22 mouse cellular contexts compared by ENCODE assay signal in genomic region chr6:20493742-20494303, GRCm38 (mm10).
DNase-seq lines count a peak whose midpoint lies in the region; ATAC-seq lines count a peak whose summit lies in the region.
"Had no signal": no experiment of that assay in that cellular context is flagged by ENCODE, and none has a peak within 500 bp of the region (broad histone marks: within the 10 kb centered on the region; RNA-seq: fewer than 3 reads in every experiment).

No protein-coding gene starts in this region.

- H3K4me3 ChIP-seq in forebrain, embryonic 11.5 days (ENCODE audit: low read depth, low read length), result no peak overlapping the region
- no peak overlapping the region for H3K4me3 ChIP-seq in forebrain, embryonic 10.5 days
- H3K4me3 ChIP-seq in embryonic facial prominence, embryonic 14.5 days (ENCODE audit: low read depth, low read length), result no peak overlapping the region
- no peak overlapping the region for H3K4me3 ChIP-seq in forebrain, embryonic 14.5 days (ENCODE audit: low read depth, low read length)
- H3K4me3 ChIP-seq: heart, embryonic 10.5 days; hindbrain, embryonic 12.5 days had no signal

- H3K36me3 ChIP-seq in forebrain, embryonic 11.5 days (ENCODE audit: control insufficient read depth, insufficient read depth, low read length), result no peaks in the 10 kb centered on the region
- no peaks in the 10 kb centered on the region for H3K36me3 ChIP-seq in forebrain, embryonic 10.5 days (replicated peaks)
- H3K36me3 ChIP-seq in embryonic facial prominence, embryonic 14.5 days (ENCODE audit: control insufficient read depth, insufficient read depth, low read length), result no peaks in the 10 kb centered on the region
- no peaks in the 10 kb centered on the region for H3K36me3 ChIP-seq in forebrain, embryonic 14.5 days (ENCODE audit: control insufficient read depth, insufficient read depth, low read length)
- H3K36me3 ChIP-seq: heart, embryonic 10.5 days; hindbrain, embryonic 12.5 days had no signal

- no peaks in the 10 kb centered on the region for H3K27me3 ChIP-seq in forebrain, embryonic 11.5 days (ENCODE audit: control insufficient read depth, insufficient read depth, low read length)
- no peaks in the 10 kb centered on the region for H3K27me3 ChIP-seq in forebrain, embryonic 10.5 days (ENCODE audit: poor library complexity, severe bottlenecking)
- H3K27me3 ChIP-seq in embryonic facial prominence, embryonic 14.5 days (replicated peaks; ENCODE audit: control insufficient read depth, insufficient read depth, low read length), result no peaks in the 10 kb centered on the region
- H3K27me3 ChIP-seq in forebrain, embryonic 14.5 days (replicated peaks; ENCODE audit: control insufficient read depth, insufficient read depth, low read length), result no peaks in the 10 kb centered on the region
- H3K27me3 ChIP-seq: CH12.LX; hindbrain, embryonic 12.5 days; Patski had no signal

- no peak overlapping the region for H3K27ac ChIP-seq in forebrain, embryonic 11.5 days (ENCODE audit: low read depth, low read length)
- no peak overlapping the region for H3K27ac ChIP-seq in forebrain, embryonic 10.5 days
- no peak overlapping the region for H3K27ac ChIP-seq in embryonic facial prominence, embryonic 14.5 days (replicated peaks; ENCODE audit: low read depth, low read length)
- no peak overlapping the region for H3K27ac ChIP-seq in forebrain, embryonic 14.5 days (ENCODE audit: low read depth, low read length)
- H3K27ac ChIP-seq: heart, embryonic 10.5 days; hindbrain, embryonic 12.5 days had no signal

- H3K9me3 ChIP-seq in forebrain, embryonic 11.5 days (ENCODE audit: control insufficient read depth, low read length), result no peaks in the 10 kb centered on the region
- no peaks in the 10 kb centered on the region for H3K9me3 ChIP-seq in forebrain, embryonic 10.5 days
- H3K9me3 ChIP-seq in embryonic facial prominence, embryonic 14.5 days (ENCODE audit: control insufficient read depth, low read length), result no peaks in the 10 kb centered on the region
- no peaks in the 10 kb centered on the region for H3K9me3 ChIP-seq in forebrain, embryonic 14.5 days (replicated peaks; ENCODE audit: control insufficient read depth, low read length)
- H3K9me3 ChIP-seq: heart, embryonic 10.5 days; hindbrain, embryonic 12.5 days had no signal

- peak; percentile 56 for ATAC-seq in forebrain, embryonic 11.5 days (replicated peaks; ENCODE audit: low FRiP score)
- peak; percentile 55; the same call in 1 of the 2 replicates for ATAC-seq in embryonic facial prominence, embryonic 14.5 days (ENCODE audit: low read depth)
- peak; percentile 84 for ATAC-seq in forebrain, embryonic 14.5 days
- ATAC-seq: activated CD4-positive, CD25-positive, alpha-beta regulatory T cell, adult 4 months; hindbrain, embryonic 16.5 days; inflammation-experienced regulatory T-cells, adult 6 months; intestine, postnatal 0 days; Patski had no signal

- no peaks in the 10 kb centered on the region for H3K4me1 ChIP-seq in forebrain, embryonic 11.5 days (replicated peaks; ENCODE audit: control insufficient read depth, insufficient read depth, low read length)
- H3K4me1 ChIP-seq in forebrain, embryonic 10.5 days, result peaks cover 7% of the 10 kb centered on the region
- H3K4me1 ChIP-seq in embryonic facial prominence, embryonic 14.5 days (ENCODE audit: control insufficient read depth, insufficient read depth, low read length), result no peaks in the 10 kb centered on the region
- H3K4me1 ChIP-seq in forebrain, embryonic 14.5 days (ENCODE audit: control insufficient read depth, insufficient read depth, low read length), result no peaks in the 10 kb centered on the region
- H3K4me1 ChIP-seq: heart, embryonic 10.5 days; hindbrain, embryonic 12.5 days had no signal

- DNase-seq in forebrain, embryonic 11.5 days (ENCODE audit: low spot score), result no peak
- no peak for DNase-seq in forebrain, embryonic 10.5 days (ENCODE audit: extremely low spot score, low spot score)
- DNase-seq in embryonic facial prominence, embryonic 14.5 days (ENCODE audit: low spot score), result peak; percentile 2
- peak; percentile 68 for DNase-seq in forebrain, embryonic 14.5 days (ENCODE audit: low spot score)
- peak; percentile 38 for DNase-seq in retina, embryonic 14.5 days (ENCODE audit: low spot score)
- no peak for DNase-seq in thymus, postnatal 4 days
- DNase-seq in layer of hippocampus, postnatal 36 days, result no peak
- DNase-seq: adrenal gland, postnatal 25 days; cerebellum, adult 2 months; cerebellum, postnatal 10 days; gastrocnemius, postnatal 10 days; heart, adult 18-20 months; heart, postnatal 10 days; heart, postnatal 4 days had no signal

- H3K4me2 ChIP-seq in forebrain, embryonic 11.5 days (ENCODE audit: low read depth, low read length, severe bottlenecking), result no peak overlapping the region
- no peak overlapping the region for H3K4me2 ChIP-seq in embryonic facial prominence, embryonic 14.5 days (ENCODE audit: low read depth, low read length)
- H3K4me2 ChIP-seq in forebrain, embryonic 14.5 days (ENCODE audit: low read length), result no peak overlapping the region
- H3K4me2 ChIP-seq: hindbrain, embryonic 12.5 days had no signal

- no peak overlapping the region for H3K9ac ChIP-seq in forebrain, embryonic 11.5 days (ENCODE audit: low read length)
- no peak overlapping the region for H3K9ac ChIP-seq in embryonic facial prominence, embryonic 14.5 days (ENCODE audit: low read depth, low read length)
- H3K9ac ChIP-seq in forebrain, embryonic 14.5 days (ENCODE audit: low read length), result no peak overlapping the region
- H3K9ac ChIP-seq: hindbrain, embryonic 12.5 days had no signal

- 7% methylated on average over 1 of the region's 1 CpGs for WGBS in forebrain, embryonic 11.5 days
- 21% methylated on average over 1 of the region's 1 CpGs for WGBS in forebrain, embryonic 10.5 days
- WGBS in embryonic facial prominence, embryonic 14.5 days, result 31% methylated on average over 1 of the region's 1 CpGs
- 0% methylated on average over 1 of the region's 1 CpGs for WGBS in forebrain, embryonic 14.5 days

Comparison
In these comparisons a context has a peak if more than half of its experiments do, and no peak if none do; other contexts are left out.
1. DNase-seq: peak in embryonic facial prominence, embryonic 14.5 days (single experiment), forebrain, embryonic 14.5 days (single experiment) and retina, embryonic 14.5 days (single experiment); none in forebrain, embryonic 11.5 days (single experiment), forebrain, embryonic 10.5 days (single experiment), thymus, postnatal 4 days (single experiment) and layer of hippocampus, postnatal 36 days (0 of 2).
2. Peak in every context shown above with its lines, with median percentiles within 50 percentile points of each other: ATAC-seq.